In the genomic region with DNA sequence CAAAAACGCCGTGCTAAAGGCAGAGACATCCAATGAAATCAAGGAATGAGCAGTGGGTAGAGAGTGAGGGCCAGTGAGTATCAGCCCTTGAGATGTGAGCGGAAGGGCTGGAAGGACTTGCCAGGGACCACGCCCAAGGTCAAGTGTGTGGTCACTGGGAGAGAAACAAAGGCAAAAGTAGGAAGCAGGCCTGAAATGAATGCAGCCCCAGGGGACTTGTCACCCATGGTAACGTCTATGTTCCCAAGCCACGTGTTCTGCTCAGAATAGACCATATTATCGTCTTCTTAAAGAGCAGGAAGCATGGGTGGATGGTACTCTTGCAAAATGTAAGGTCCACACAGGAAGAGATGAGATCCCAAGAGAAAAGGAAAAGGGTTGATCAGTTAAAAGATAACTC, we compare ENCODE assay signal across 16 mouse cellular contexts.
"Had no signal": no experiment of that assay in that cellular context is flagged by ENCODE, and none has a peak within 500 bp of the region (broad histone marks: within the 10 kb centered on the region; RNA-seq: fewer than 3 reads in every experiment).

No protein-coding gene starts in this region.

- DNase-seq: kidney, postnatal 10 days; kidney, postnatal 36 days; liver; lung, adult 2 months; lung, postnatal 14 days; lung, postnatal 4 days; midbrain, embryonic 14.5 days; right cerebral cortex, postnatal 14 days; spleen, adult 18-20 months; thymus, postnatal 25 days had no signal

- H3K4me3 ChIP-seq: kidney, embryonic 15.5 days; limb, embryonic 10.5 days; limb, embryonic 13.5 days; liver, embryonic 12.5 days; liver, embryonic 15.5 days; stomach, embryonic 15.5 days had no signal

- H3K27ac ChIP-seq: kidney, embryonic 15.5 days; limb, embryonic 10.5 days; limb, embryonic 13.5 days; liver, embryonic 12.5 days; liver, embryonic 15.5 days; stomach, embryonic 15.5 days had no signal

- H3K4me1 ChIP-seq: kidney, embryonic 15.5 days; limb, embryonic 10.5 days; limb, embryonic 13.5 days; liver, embryonic 12.5 days; stomach, embryonic 15.5 days had no signal

- H3K36me3 ChIP-seq: kidney, embryonic 15.5 days; limb, embryonic 10.5 days; limb, embryonic 13.5 days; liver, embryonic 12.5 days; liver, embryonic 15.5 days; stomach, embryonic 15.5 days had no signal

- H3K27me3 ChIP-seq: kidney, embryonic 15.5 days; limb, embryonic 13.5 days; liver, embryonic 12.5 days; liver, embryonic 15.5 days; stomach, embryonic 15.5 days had no signal

- H3K9ac ChIP-seq: kidney, embryonic 15.5 days; limb, embryonic 13.5 days; liver, embryonic 12.5 days; liver, embryonic 15.5 days; stomach, embryonic 15.5 days had no signal

- H3K9me3 ChIP-seq: kidney, embryonic 15.5 days; limb, embryonic 10.5 days; limb, embryonic 13.5 days; liver, embryonic 12.5 days; liver, embryonic 15.5 days; stomach, embryonic 15.5 days had no signal
